Mouse (Mus musculus) ES-E14 (cell line): ENCODE measurements at regions not wholly inside any gene's neighbourhood (a gene's known extent, or its start where the extent isn't known, plus 50 kb on each side); places are given as distances from the start of the nearest gene placed in this dataset.

Experiments used
- DNase-seq: peaks from one replicate; pipeline ENCODE4 v3.0.0-alpha.2; 2013; ENCODE audit warnings: low read depth, low spot score
- H3K27ac ChIP-seq: 2 replicates; pipeline ENCODE4 v1.5.1; 2012; ENCODE audit warnings: low read depth, mild to moderate bottlenecking, low read length, moderate library complexity, mixed read lengths; ENCODE audit not compliant: poor library complexity, insufficient read depth, severe bottlenecking
- H3K36me3 ChIP-seq: 2 replicates; pipeline ENCODE4 v1.6.1; 2012; ENCODE audit warnings: mild to moderate bottlenecking, low read length, moderate library complexity, mixed read lengths; ENCODE audit not compliant: control insufficient read depth, poor library complexity, insufficient read depth, severe bottlenecking
- H3K4me1 ChIP-seq, 2 experiments: fragments of 150-350 bp in 1 of 2; sonication (generic) in 1 of 2; 2 replicates each; pipeline ENCODE4 v1.6.1; 2012; ENCODE audit warnings: low read length in 2 of 2, mild to moderate bottlenecking in 1 of 2, mixed read lengths in 1 of 2; ENCODE audit not compliant: control insufficient read depth in 2 of 2, insufficient read depth in 2 of 2, poor library complexity in 1 of 2
- H3K4me3 ChIP-seq, 2 experiments: fragments of 150-350 bp in 1 of 2; sonication (generic) in 1 of 2; 2 replicates each; pipeline ENCODE4 v1.5.1; 2012; ENCODE audit warnings: low read length in 2 of 2, low read depth in 1 of 2, mild to moderate bottlenecking in 1 of 2, mixed read lengths in 1 of 2; ENCODE audit not compliant: insufficient read depth in 1 of 2, poor library complexity in 1 of 2, severe bottlenecking in 1 of 2
- H3K9ac ChIP-seq: 2 replicates; pipeline ENCODE4 v1.6.1; 2012; ENCODE audit warnings: low read depth, mild to moderate bottlenecking, low read length, mixed read lengths; ENCODE audit not compliant: poor library complexity, insufficient read depth, severe bottlenecking
- H3K9me3 ChIP-seq: fragments of 150-350 bp; sonication (generic); 2 replicates; pipeline ENCODE4 v1.6.1; 2012; ENCODE audit warnings: low read depth, mild to moderate bottlenecking, low read length; ENCODE audit not compliant: control insufficient read depth, insufficient read depth
- CHD2 ChIP-seq: IDR thresholded peaks from 2 replicates; pipeline ENCODE4 v1.6.1; 2014; ENCODE audit warnings: mild to moderate bottlenecking, low read depth, low read length, inconsistent platforms
- HCFC1 ChIP-seq: IDR thresholded peaks from 2 replicates; pipeline ENCODE4 v1.6.1; 2012; ENCODE audit warnings: low read length, inconsistent platforms, borderline replicate concordance; ENCODE audit not compliant: insufficient read depth
- MAFK ChIP-seq: IDR thresholded peaks from 2 replicates; pipeline ENCODE4 v1.6.1; 2014; ENCODE audit warnings: mild to moderate bottlenecking, low read depth, low read length, inconsistent platforms; ENCODE audit not compliant: insufficient read depth
- ZC3H11A ChIP-seq: IDR thresholded peaks from 2 replicates; pipeline ENCODE4 v1.6.1; 2012; ENCODE audit warnings: low read depth, mild to moderate bottlenecking, inconsistent platforms, low read length, borderline replicate concordance
- ZNF384 ChIP-seq: IDR thresholded peaks from 2 replicates; pipeline ENCODE4 v1.6.1; 2012; ENCODE audit warnings: low read depth, low read length, inconsistent platforms
- in situ Hi-C, 2 experiments: fragments of 600-800 bp; cut with MboI; formaldehyde crosslinking; loops; one replicate each; pipeline ENCODE4 v1.15.1; 2025; ENCODE audit warnings: low sequenced_read_pairs in 2 of 2, inconsistent platforms in 1 of 2; ENCODE audit not compliant: unreplicated experiment in 2 of 2

DNA sequence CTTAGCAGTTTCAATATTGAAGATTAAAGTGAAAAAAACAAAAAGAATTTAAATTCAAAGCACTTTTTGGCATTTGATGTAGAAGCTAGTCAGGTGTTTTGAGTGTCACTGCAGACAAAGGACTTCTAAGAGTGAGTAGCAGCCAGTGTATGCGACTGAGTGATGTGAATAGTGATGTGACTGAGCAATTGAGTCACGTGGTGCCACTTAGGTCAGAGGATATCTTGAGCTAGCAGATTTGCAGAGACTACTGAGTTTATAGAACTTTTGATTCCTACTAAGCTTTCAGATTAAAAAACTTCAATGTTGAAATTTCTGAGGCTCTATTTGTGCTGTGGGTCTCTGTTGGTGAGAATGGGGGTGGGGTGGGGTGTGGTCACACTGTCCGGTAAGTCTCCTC is 49.8 kb upstream of the Unc93a2 start:
- in situ Hi-C loops = no loop called here
- H3K4me1 ChIP-seq = no peaks in the 10 kb centered on the region
- no peaks in the 10 kb centered on the region for H3K9me3 ChIP-seq
- no peak for DNase-seq
- H3K36me3 ChIP-seq = no peaks in the 10 kb centered on the region
- no peak overlapping the region for H3K27ac ChIP-seq
- H3K9ac ChIP-seq = no peak overlapping the region
- H3K4me3 ChIP-seq = no peak overlapping the region
- no peak for TF ChIP-seq ZNF384
- no peak for TF ChIP-seq CHD2
- TF ChIP-seq HCFC1 = no peak
- no peak for TF ChIP-seq MAFK
- TF ChIP-seq ZC3H11A = no peak
